Mouse (Mus musculus): Measurements from ENCODE around the gene Mpig6b.

- TF ChIP-seq CTCF (IDR thresholded peaks at IDR 0.05) (no peak), POLR2A (IDR thresholded peaks at IDR 0.05; ENCODE audit: insufficient read depth, low read depth, low read length) (no peak)
Observed at GRCm38 (mm10) chr17:35028315-35028714, 37.7 kb downstream of the Mpig6b start.

Measured in heart, adult 2 months (tissue).